Mouse (Mus musculus) thymus, adult 2 months (tissue): Measurements from ENCODE around the gene D630036H23Rik. TPM values are rescaled to one million over a fixed set of nuclear protein-coding genes. Genes with fewer than 3 reads are reported as not detected.
"Not testable (repeated sequence)": the region's sequence is repeated elsewhere in the genome, so short reads cannot be mapped to it uniquely, and the experiment has no call there.

ENCODE experiments used
- DNase-seq: peaks from one replicate; pipeline ENCODE4 v3.0.0; 2021
- H3K27ac ChIP-seq: fragments of 200-500 bp; 2 replicates; pipeline ENCODE4 v1.5.1; 2012; ENCODE audit warnings: low read length, control low read depth; ENCODE audit not compliant: control insufficient read depth, insufficient read depth
- H3K27me3 ChIP-seq: fragments of 200-500 bp; 2 replicates; pipeline ENCODE4 v1.6.1; 2012; ENCODE audit warnings: mild to moderate bottlenecking, low read length, moderate library complexity, mixed read lengths; ENCODE audit not compliant: control insufficient read depth, insufficient read depth
- H3K36me3 ChIP-seq: fragments of 200-500 bp; 2 replicates; pipeline ENCODE4 v1.6.1; 2012; ENCODE audit warnings: mild to moderate bottlenecking, low read length, moderate library complexity; ENCODE audit not compliant: control insufficient read depth, insufficient read depth
- H3K4me1 ChIP-seq: fragments of 200-500 bp; replicated peaks from 2 replicates; pipeline ENCODE4 v1.6.1; 2012; ENCODE audit warnings: low read length; ENCODE audit not compliant: control insufficient read depth, insufficient read depth
- H3K4me3 ChIP-seq: fragments of 200-500 bp; 2 replicates; pipeline ENCODE4 v1.5.1; 2012; ENCODE audit warnings: mild to moderate bottlenecking, low read length, control low read depth, moderate library complexity; ENCODE audit not compliant: control insufficient read depth, insufficient read depth
- CTCF ChIP-seq: fragments of 200-500 bp; IDR thresholded peaks from 2 replicates; pipeline ENCODE4 v1.5.1; 2012; ENCODE audit warnings: mild to moderate bottlenecking, control low read depth, low read length, moderate library complexity, borderline replicate concordance; ENCODE audit not compliant: control insufficient read depth, poor library complexity, insufficient read depth; ENCODE audit errors: extremely low read depth
- POLR2A ChIP-seq: fragments of 200-500 bp; IDR thresholded peaks from 2 replicates; pipeline ENCODE4 v1.6.1; 2012; ENCODE audit warnings: mild to moderate bottlenecking, low read length, control low read depth, moderate library complexity; ENCODE audit not compliant: control insufficient read depth, poor library complexity, insufficient read depth; ENCODE audit errors: extremely low read depth
- WGBS: fragments of 180-500 bp; shearing (Covaris S2); methylation state at CpG from one replicate; pipeline ENCODE4 v1.1.7; 2018; 5-methylcytosine and 5-hydroxymethylcytosine counted together
- polyA plus RNA-seq: library from polyadenylated mRNA; depleted of rRNA; stranded (reverse); fragments of >200 nt; gene quantifications from 2 replicates; pipeline ENCODE4 v1.2.3, GENCODE M21; 2012

D630036H23Rik gene
- polyA plus RNA-seq, 1 experiment = 0.50 TPM

DNA sequence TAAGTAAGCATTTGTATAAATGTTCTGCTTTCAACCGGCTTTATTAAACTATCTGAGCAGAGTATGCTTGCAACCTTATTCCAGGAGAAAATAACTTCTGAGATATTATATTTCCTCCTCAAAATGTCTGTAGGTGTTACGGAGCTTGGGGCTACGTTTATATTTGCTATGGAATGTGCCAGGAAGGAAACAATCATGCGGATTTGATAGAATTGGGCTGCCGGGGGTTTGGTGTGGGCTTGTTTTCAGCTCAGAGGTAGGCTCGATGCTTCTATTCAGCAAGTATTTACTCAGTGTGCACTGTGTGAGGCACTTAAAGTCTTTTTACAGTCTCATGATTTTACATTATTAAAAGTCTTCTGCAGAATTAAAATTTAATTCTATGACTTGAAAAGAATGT, 3.4 kb upstream of the D630036H23Rik start:
- WGBS = 88% methylated on average over 6 of the region's 6 CpGs
- H3K4me1 ChIP-seq = 0 out of 2 replicates have a peak, but pooled peaks cover 2% of the 10 kb centered on the region
- TF ChIP-seq POLR2A (no peak), CTCF (no peak)
- no peaks in the 10 kb centered on the region for H3K36me3 ChIP-seq
- no peak overlapping the region for H3K4me3 ChIP-seq
- no peak overlapping the region for H3K27ac ChIP-seq
- DNase-seq = no peak
- H3K27me3 ChIP-seq = no peaks in the 10 kb centered on the region

DNA sequence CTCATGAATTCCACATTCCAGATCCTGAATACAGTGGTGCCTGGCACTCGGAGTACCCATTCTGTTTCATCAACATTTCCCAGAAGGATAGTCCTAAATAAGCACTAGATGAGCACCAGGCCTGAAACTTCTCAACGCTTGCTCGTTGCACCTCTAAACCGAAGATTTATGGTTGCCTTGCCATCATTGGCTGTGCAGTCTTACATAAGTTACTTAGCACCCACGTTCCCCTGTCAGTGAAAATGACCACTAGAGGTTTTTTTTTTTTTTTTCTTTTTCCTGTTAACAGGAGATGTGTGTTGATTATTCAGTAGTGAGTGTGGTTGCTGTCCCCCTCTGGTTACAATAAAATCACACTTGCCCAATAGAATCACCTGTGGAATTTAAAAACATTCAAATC, 1.2 kb downstream of the D630036H23Rik start:
- TF ChIP-seq POLR2A (no peak), CTCF (no peak)
- H3K36me3 ChIP-seq = no peaks in the 10 kb centered on the region
- DNase-seq = no peak
- no peak overlapping the region for H3K4me3 ChIP-seq
- no peak overlapping the region for H3K27ac ChIP-seq
- WGBS = 79% methylated on average over 5 of the region's 5 CpGs
- no peaks in the 10 kb centered on the region for H3K27me3 ChIP-seq
- H3K4me1 ChIP-seq = 0 out of 2 replicates have a peak, but pooled peaks cover 2% of the 10 kb centered on the region

GRCm38 (mm10) chr12:36380254-36380653, 1.7 kb downstream of the D630036H23Rik start:
- 80% methylated on average over 3 of the region's 3 CpGs for WGBS
- Histone ChIP-seq H3K27me3 (no peaks in the 10 kb centered on the region), H3K36me3 (no peaks in the 10 kb centered on the region), H3K27ac (no peak overlapping the region), H3K4me1 (0 out of 2 replicates have a peak, but pooled peaks cover 2% of the 10 kb centered on the region), H3K4me3 (no peak overlapping the region)
- DNase-seq = no peak
- TF ChIP-seq POLR2A (no peak), CTCF (no peak)

GRCm38 (mm10) chr12:36376391-36376790, 5.6 kb downstream of the D630036H23Rik start:
- not testable (repeated sequence) for H3K27me3 ChIP-seq, H3K4me1 ChIP-seq, H3K27ac ChIP-seq, H3K36me3 ChIP-seq, DNase-seq, H3K4me3 ChIP-seq
- WGBS = 93% methylated on average over 3 of the region's 4 CpGs

DNA sequence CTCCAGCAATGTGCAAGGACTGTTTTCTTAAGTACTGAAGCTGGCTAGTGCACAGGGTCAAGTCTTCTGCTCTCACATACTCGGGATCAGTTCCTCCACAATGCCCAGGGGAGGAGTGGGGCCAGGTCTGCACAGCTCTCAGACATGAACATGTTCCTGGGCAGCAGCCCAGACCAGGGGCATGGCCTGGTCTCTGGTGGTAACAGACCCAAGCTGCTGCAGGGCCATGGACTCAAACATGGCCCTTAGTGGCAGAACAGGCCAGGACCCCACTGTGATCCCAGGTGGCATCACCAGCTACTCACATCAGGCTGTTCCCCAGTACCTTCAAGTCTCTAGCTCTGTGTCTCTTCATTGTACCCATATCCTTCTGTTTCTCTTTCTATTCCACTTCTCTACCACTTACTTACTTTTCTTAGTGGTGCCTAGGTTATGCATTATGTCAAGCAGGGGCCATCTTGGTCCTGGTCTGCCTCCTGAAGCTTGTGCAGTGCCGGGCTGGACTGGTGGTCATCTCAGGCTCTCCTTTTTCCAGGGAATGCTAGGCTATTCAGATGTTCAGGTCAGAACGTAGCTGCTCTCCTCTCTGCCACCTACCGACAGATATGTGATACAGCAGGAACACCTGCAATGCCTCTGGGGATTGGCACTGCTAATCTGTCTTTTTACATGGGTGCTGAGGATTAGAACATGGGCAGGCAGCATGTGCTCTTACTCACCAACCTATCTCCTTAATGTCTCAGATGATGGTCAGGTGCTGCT, 8.6 kb downstream of the D630036H23Rik start:
- TF ChIP-seq POLR2A (no peak), CTCF (no peak)
- 68% methylated on average over 4 of the region's 4 CpGs for WGBS
- H3K4me3 ChIP-seq = no peak overlapping the region
- H3K27ac ChIP-seq = no peak overlapping the region
- no peak for DNase-seq
- no peaks in the 10 kb centered on the region for H3K4me1 ChIP-seq
- H3K36me3 ChIP-seq = no peaks in the 10 kb centered on the region
- H3K27me3 ChIP-seq = no peaks in the 10 kb centered on the region

DNA sequence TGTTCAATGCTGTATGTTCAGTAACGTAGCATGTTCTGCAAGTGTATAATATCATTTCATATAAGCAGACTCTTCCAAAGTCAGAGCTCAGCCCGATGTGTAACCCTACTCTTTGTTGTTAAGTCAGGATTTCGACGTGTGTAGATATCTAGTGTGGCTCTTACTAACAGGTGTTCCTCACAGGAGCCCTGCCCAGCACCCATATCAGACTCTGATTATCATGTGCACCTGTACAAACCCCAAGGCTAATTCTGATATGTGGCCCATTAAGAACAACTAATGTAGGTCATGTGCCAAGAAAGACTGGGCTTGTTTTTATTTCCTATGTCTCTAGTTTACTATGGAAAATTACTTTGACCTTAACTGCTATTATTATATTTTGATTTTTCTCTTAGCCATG, 18.0 kb downstream of the D630036H23Rik start:
- Histone ChIP-seq H3K4me1 (no peaks in the 10 kb centered on the region), H3K27ac (no peak overlapping the region), H3K4me3 (no peak overlapping the region), H3K27me3 (no peaks in the 10 kb centered on the region), H3K36me3 (no peaks in the 10 kb centered on the region)
- no peak for DNase-seq
- TF ChIP-seq CTCF (no peak), POLR2A (no peak)
- WGBS = 91% methylated on average over 4 of the region's 4 CpGs

GRCm38 (mm10) chr12:36360693-36361092, 21.3 kb downstream of the D630036H23Rik start:
- Histone ChIP-seq H3K27ac (no peak overlapping the region), H3K36me3 (no peaks in the 10 kb centered on the region), H3K27me3 (no peaks in the 10 kb centered on the region), H3K4me1 (no peaks in the 10 kb centered on the region), H3K4me3 (no peak overlapping the region)
- no peak for DNase-seq
- no peak for TF ChIP-seq CTCF
- no peak for TF ChIP-seq POLR2A
- WGBS = 95% methylated on average over 5 of the region's 5 CpGs

DNA sequence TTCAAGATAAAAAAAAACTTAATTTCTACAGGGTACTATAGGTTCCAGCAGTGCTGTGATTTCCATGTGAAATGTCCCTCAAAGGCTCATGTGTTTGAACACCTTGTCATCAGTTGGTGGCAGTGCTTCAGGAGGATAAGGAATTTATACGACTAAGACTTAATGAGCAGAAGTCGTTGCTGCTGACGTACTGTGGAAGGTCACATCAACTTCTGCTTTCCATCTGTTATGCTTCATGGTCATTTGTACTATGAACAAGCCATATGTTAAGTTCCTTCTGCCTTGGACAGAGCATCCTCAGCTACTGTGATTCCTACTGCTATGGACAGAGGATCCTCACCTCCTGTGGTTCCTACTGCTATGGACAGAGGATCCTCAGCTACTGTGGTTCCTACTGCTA, 21.9 kb downstream of the D630036H23Rik start:
- Histone ChIP-seq H3K27ac (no peak overlapping the region), H3K36me3 (no peaks in the 10 kb centered on the region), H3K27me3 (no peaks in the 10 kb centered on the region), H3K4me3 (no peak overlapping the region), H3K4me1 (no peaks in the 10 kb centered on the region)
- no peak for DNase-seq
- no peak for TF ChIP-seq CTCF
- no peak for TF ChIP-seq POLR2A
- WGBS = 86% methylated on average over 3 of the region's 3 CpGs
